Mouse (Mus musculus) right cerebral cortex, adult 18-20 months (tissue): ENCODE measurements around the gene Gtf3c5.

Experiments used
- DNase-seq: peaks from one replicate; pipeline ENCODE4 v3.0.0; 2022; ENCODE audit warnings: mixed read lengths

Gtf3c5 gene

GRCm38 (mm10) chr2:28607341-28608165, 24.0 kb upstream of the Gtf3c5 start:
- DNase-seq: no peak

DNA sequence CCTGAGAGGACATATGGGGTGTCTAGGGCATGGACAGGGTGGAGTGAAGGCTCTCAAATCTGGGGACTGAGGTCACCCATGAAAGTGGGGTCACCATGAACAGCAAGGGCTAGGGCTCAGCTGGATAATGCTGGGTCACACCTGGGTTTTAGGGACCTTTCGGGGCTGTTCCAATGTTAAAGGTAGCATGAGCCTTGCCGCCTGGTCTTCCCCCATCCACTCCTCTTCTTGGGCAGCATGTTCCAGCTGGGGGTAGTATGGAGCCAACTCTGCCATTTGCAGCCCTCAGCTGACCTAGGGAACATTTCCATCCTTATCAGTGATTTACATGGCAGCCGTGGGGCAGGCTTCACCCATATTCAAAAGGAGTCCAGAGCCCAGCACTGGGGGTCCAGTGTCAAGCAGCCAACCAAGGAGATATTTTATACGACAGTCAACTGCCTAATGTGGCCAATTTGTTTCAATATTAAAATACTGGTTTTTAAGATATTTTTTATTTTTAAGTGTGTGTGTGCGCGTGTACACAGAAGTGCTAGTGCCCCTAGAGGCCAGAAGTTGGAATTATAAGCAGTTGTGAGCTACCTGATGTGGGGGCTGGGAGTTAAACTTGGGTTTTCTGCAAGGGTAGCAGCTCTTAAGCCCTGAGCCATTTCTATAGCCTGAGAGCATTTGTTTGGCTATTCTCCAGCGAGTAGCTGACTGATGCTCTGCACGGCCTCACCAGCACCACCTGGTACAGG, 23.2 kb upstream of the Gtf3c5 start:
- no peak for DNase-seq

DNA sequence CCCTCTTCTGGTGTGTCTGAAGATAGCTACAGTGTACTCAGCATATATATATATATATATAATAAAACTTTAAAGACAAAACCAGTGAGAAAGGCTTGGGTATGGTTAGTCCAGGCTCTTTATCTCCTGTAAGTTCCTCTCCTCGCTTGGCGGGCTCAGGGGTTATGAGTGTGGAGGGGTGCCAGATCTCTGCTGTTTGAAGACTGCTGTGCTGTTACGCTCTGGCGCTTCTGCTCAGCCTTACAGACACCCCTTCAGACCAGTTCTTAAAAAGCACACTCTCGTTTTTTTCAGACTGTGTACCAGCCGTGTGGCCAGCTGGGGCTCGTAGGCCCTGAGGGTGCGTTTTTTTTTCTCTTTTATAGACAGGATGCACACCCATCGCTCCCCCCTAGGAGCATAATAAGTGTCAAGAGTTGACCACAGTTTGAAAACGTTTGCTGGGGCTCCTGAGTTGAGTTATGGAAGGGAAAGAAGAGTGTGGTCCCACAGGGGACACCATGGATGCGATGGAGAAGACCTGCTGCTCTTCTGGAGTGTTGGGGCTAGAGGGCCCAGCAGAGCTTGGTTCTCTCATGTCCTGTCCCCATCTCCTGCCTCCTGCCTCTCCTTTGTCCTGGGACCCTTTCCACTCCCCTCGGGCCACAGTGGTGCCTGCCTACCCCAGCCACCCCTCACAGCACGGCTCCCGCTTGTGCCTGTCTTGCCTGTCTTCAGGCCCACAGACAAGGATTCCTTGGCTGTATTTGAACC, 22.4 kb upstream of the Gtf3c5 start:
- no peak for DNase-seq

GRCm38 (mm10) chr2:28603542-28603941, 20.0 kb upstream of the Gtf3c5 start:
- DNase-seq: no peak

- no peak for DNase-seq
Observed at GRCm38 (mm10) chr2:28601720-28602590, 18.4 kb upstream of the Gtf3c5 start.

DNA sequence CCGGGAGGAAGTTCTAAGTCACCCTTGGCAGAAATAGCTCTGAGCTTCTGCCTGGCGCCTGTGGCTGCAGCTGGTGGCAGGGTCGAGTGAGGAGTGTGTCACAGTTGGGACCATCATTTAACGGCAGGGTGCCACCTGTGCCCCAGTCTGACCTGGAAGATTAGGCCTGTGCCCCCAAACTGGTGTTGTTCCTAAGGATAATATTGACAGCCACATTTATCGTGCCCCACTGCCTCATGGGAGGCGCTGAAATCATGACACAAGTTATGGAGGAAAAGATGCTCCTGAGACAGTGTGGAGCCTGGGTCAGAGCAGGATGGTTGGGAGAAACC, 16.0 kb upstream of the Gtf3c5 start:
- no peak for DNase-seq

DNA sequence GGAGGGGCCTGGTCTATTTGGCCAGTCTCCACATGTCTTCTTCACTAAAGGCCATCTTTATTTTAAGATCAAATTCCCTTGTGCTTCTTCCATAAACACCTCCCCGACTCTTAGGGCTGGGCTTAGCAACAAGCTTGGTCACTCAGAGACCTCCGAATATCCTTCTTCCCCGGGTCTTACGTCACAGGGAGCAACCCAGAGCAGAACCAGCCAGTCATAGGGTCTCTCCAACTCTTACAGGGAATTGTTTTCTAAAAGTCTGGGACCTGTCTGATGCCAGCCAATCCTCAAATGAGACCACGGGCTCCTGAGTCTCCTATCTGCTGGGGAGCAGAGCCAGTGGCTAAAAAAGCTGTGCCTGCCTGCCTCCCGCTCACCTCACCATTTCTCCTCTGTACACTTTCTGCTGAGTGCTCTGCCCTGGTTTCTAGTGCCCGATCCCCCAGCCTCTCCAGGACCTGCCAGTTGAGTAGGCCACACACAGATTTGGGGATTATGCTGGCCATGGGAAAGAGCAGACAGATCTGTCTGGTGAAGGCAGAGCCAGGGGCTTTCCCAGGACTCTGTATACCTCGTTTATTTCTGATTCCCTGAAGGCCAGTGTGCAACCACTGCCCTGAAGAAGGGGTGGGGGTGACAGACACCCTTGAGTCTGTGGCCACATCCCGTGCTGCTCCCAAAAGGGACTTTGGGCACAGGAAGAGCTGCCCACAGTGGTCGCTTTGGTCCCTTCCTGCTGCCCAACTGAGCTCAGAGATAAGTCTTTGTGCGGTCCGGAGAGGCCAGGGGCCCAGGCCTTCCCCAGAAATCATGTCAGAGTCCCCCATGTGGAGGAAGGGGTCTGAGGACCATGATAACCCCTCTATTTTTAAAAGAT, 15.4 kb upstream of the Gtf3c5 start:
- DNase-seq: no peak

DNA sequence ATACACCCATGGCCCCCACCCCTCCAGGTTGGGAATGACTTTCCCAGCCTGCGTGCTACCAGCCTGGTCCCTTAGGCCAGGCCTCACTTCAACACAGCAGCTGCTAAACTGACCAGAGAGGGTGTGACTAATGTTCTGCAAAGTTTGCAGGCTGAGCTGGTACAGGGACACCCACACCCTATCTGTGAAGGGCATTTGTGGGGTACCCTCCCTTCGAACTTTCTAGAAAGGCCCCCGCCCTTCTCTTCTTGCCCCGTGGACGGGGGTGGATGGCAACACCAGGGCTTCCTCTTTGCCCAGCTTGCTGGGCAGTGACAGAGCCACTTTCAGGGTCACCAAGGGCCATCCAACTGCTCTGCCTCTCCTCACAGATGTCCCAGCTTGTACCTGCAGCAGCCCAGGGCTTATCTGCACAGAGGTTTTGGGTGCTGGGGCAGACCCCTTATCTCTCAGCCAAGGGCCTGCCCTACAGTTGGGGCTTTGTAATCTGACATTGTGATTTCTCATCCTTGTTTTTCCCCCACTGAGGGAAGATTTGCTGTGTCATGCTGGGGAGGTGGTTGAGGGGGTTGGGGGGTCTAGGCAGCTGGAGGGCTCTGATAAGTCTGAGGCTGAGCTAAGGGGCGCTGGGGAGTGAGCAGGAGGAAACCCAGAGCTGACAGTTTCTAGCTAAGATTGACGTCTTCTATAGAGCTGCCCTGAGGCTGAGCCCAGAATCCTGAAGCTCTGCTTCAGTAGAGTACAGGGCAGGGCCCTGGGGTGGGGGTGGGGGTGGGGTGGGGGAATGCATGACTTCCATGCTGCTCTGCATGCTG, 14.4 kb upstream of the Gtf3c5 start:
- no peak for DNase-seq

- DNase-seq: no peak
Observed at GRCm38 (mm10) chr2:28596998-28597397, 13.4 kb upstream of the Gtf3c5 start.

DNA sequence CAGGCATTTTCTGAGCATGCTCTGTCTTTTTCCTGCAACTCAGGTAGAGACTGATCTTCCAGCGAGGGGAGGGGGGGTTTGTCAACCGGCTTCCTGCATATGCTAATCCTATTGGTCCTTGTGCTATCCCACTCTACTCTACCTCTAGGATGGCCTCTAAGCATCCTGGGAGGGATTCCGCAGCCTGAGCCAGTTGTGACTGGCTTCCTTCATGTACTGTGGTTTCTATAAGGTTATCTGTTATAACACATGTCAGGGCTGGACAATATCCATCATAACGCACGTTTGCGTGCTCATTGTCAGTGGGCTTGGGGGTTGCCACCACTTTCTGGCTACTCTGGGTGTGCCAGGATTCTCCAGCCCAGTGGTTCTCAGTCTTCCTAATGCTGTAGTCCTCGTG, 12.5 kb upstream of the Gtf3c5 start:
- DNase-seq: no peak

- DNase-seq: no peak
Observed at GRCm38 (mm10) chr2:28592809-28593208, 9.3 kb upstream of the Gtf3c5 start.

DNA sequence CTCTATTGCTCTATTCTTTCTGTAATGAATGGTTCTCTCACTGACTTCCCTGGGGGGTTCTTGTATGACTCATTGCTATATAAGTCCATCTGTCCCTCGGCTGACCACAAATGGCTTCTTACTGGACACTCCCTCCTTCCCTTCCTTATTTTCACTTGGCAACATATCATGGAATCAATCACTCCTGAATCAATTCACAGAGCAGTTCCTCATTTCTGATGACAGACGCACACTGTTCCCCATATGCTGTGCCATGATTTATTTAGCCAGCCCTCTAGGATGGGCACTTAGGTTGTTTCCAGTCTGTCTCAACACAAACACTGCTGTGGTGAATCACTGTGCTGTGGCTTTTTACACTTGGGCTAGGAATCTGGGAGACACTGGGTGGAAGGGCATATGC, 7.9 kb upstream of the Gtf3c5 start:
- DNase-seq: no peak

- DNase-seq: no peak
Observed at GRCm38 (mm10) chr2:28588574-28588973, 5.0 kb upstream of the Gtf3c5 start.

- no peak for DNase-seq
Observed at GRCm38 (mm10) chr2:28585730-28586129, 2.2 kb upstream of the Gtf3c5 start.

DNA sequence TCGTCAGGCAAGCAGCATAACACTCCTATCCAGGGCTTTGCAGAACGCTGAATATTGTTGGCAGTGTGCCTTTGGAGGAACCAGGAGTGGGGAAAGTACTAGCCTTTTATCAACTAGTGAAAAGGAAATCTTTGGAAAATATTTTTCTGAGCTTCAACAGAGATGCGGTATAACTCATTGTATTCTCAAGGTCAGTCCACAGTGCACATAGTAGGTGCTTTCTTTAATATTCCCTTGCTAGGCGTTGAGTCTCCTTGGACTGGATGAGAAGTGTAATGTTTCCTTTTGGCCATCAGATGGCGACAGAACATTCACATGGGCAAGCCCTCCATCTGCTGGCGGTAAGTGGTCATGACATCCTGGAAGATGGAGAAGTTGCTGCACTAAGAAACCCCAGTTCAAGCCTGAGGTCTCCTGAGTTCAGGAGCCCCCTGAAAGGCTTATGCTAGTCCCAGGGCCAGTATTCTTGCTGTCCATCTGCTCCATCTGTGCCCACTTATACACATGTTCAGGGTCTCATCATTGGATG, 1.6 kb upstream of the Gtf3c5 start:
- peak; percentile 75 for DNase-seq

GRCm38 (mm10) chr2:28582647-28583353, 751 bp downstream of the Gtf3c5 start:
- peak; percentile 88 for DNase-seq

- DNase-seq: no peak
Observed at GRCm38 (mm10) chr2:28578003-28578402, 5.5 kb downstream of the Gtf3c5 start.

DNA sequence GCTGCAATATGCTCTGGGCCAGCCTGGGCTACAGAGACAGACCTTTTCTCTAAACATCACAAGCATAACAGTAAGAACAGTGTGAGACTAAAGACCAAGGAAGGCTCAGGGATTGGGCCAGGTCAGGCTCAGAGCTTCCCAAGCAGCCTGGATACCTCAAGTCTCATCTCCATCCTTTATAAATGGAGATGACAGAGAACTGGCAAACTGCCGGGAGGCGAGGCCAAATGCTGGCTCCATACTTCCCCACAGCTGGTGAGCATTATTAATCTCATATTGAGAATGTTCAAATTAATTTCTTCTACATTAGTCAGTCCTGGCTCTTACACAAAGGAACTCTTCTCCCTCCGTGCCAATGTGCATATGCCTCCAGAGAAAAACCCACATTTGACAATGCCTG, 6.7 kb downstream of the Gtf3c5 start:
- DNase-seq: no peak

- no peak for DNase-seq
Observed at GRCm38 (mm10) chr2:28575341-28575740, 8.2 kb downstream of the Gtf3c5 start.

DNA sequence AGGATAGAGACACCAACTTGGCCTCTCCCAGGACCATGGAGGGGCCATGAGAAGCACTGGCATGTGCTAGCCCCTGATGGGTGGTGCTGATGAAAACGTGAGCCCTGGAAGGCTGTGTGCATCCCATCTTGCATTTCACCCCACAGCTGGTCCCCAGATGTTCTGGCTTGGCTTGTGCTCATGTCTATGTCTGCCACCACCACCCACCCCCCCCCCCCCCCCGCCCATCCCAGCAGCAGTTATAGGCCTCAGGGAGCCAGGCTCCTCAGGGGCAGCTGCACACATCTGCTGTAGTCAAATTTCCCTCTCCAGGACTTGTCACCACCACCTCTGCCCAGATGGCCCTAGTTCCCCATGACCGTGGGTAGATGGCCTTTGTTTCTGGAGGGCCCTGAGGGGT, 13.6 kb downstream of the Gtf3c5 start:
- DNase-seq: no peak
